Mouse (Mus musculus) hindbrain, embryonic 11.5 days (tissue): ENCODE measurements at regions not wholly inside any gene's neighbourhood (a gene's known extent, or its start where the extent isn't known, plus 50 kb on each side); places are given as distances from the start of the nearest gene placed in this dataset.
"Not testable (repeated sequence)": the region's sequence is repeated elsewhere in the genome, so short reads cannot be mapped to it uniquely, and the experiment has no call there.

Experiments used
- ATAC-seq: fragments of 200-750 bp; cut with Nextera tagmentation; 2 replicates; pipeline ENCODE4 v1.8.0; 2017; ENCODE audit warnings: mild to moderate bottlenecking, moderate TSS enrichment, moderate library complexity; ENCODE audit not compliant: low FRiP score
- DNase-seq: peaks from one replicate; pipeline ENCODE4 v3.0.0-alpha.2; 2015; ENCODE audit warnings: low spot score
- H3K27ac ChIP-seq: fragments of 300-500 bp; sonication (generic); 2 replicates; pipeline ENCODE4 v1.5.1; 2014; ENCODE audit warnings: mild to moderate bottlenecking, low read depth, low read length
- H3K27me3 ChIP-seq: fragments of 300-500 bp; sonication (generic); 2 replicates; pipeline ENCODE4 v1.6.1; 2014; ENCODE audit warnings: mild to moderate bottlenecking, low read length, moderate library complexity, mixed read lengths; ENCODE audit not compliant: control insufficient read depth, insufficient read depth
- H3K36me3 ChIP-seq: fragments of 300-500 bp; sonication (generic); 2 replicates; pipeline ENCODE4 v1.6.1; 2014; ENCODE audit warnings: mild to moderate bottlenecking, low read length, moderate library complexity, mixed read lengths; ENCODE audit not compliant: control insufficient read depth, insufficient read depth
- H3K4me1 ChIP-seq: fragments of 300-500 bp; sonication (generic); replicated peaks from 2 replicates; pipeline ENCODE4 v1.6.1; 2014; ENCODE audit warnings: low read length, mixed read lengths; ENCODE audit not compliant: control insufficient read depth, insufficient read depth
- H3K4me2 ChIP-seq: fragments of 300-500 bp; sonication (generic); replicated peaks from 2 replicates; pipeline ENCODE4 v1.6.1; 2014; ENCODE audit warnings: mild to moderate bottlenecking, low read depth, low read length
- H3K4me3 ChIP-seq: fragments of 300-500 bp; sonication (generic); 2 replicates; pipeline ENCODE4 v1.5.1; 2014; ENCODE audit warnings: low read depth, low read length
- H3K9ac ChIP-seq: fragments of 300-500 bp; sonication (generic); 2 replicates; pipeline ENCODE4 v1.6.1; 2014; ENCODE audit warnings: low read depth, low read length
- H3K9me3 ChIP-seq: fragments of 300-500 bp; sonication (generic); 2 replicates; pipeline ENCODE4 v1.6.1; 2016; ENCODE audit warnings: low read length; ENCODE audit not compliant: control insufficient read depth
- WGBS: fragments of 180-500 bp; shearing (Covaris S2); extraction: QIAGEN DNeasy Blood & Tissue Kit; methylation state at CpG from one replicate; pipeline ENCODE4 v1.1.7; 2014; 5-methylcytosine and 5-hydroxymethylcytosine counted together

GRCm38 (mm10) chr1:105463819-105464614, 107.5 kb upstream of the Rnf152 start:
- Histone ChIP-seq H3K27me3 (no peaks in the 10 kb centered on the region), H3K9me3 (no peaks in the 10 kb centered on the region), H3K27ac (no peak overlapping the region), H3K4me2 (no peak overlapping the region), H3K9ac (no peak overlapping the region), H3K36me3 (no peaks in the 10 kb centered on the region), H3K4me1 (no peaks in the 10 kb centered on the region), H3K4me3 (no peak overlapping the region)
- no peak for ATAC-seq
- 87% methylated on average over 2 of the region's 2 CpGs for WGBS
- DNase-seq: no peak

GRCm38 (mm10) chr1:105462695-105463094, 106.2 kb upstream of the Rnf152 start:
- no peak overlapping the region for H3K27ac ChIP-seq
- WGBS: 85% methylated on average over 1 of the region's 1 CpGs
- no peaks in the 10 kb centered on the region for H3K27me3 ChIP-seq
- ATAC-seq (no peak), DNase-seq (no peak)
- no peak overlapping the region for H3K4me2 ChIP-seq
- H3K9me3 ChIP-seq: no peaks in the 10 kb centered on the region
- H3K4me3 ChIP-seq: no peak overlapping the region
- H3K4me1 ChIP-seq: no peaks in the 10 kb centered on the region
- no peaks in the 10 kb centered on the region for H3K36me3 ChIP-seq
- H3K9ac ChIP-seq: no peak overlapping the region

- not testable (repeated sequence) for H3K9ac ChIP-seq, ATAC-seq, H3K9me3 ChIP-seq, H3K4me1 ChIP-seq, H3K27me3 ChIP-seq, H3K27ac ChIP-seq, DNase-seq, H3K4me3 ChIP-seq, H3K36me3 ChIP-seq, H3K4me2 ChIP-seq
- 95% methylated on average over 13 of the region's 13 CpGs for WGBS
Observed at GRCm38 (mm10) chr1:105455783-105456182, 99.3 kb upstream of the Rnf152 start.

GRCm38 (mm10) chr1:105454687-105455086, 98.2 kb upstream of the Rnf152 start:
- Histone ChIP-seq H3K4me2 (no peak overlapping the region), H3K27me3 (no peaks in the 10 kb centered on the region), H3K4me1 (no peaks in the 10 kb centered on the region), H3K9me3 (no peaks in the 10 kb centered on the region), H3K36me3 (no peaks in the 10 kb centered on the region), H3K27ac (no peak overlapping the region), H3K4me3 (no peak overlapping the region), H3K9ac (no peak overlapping the region)
- ATAC-seq (no peak), DNase-seq (no peak)
- 64% methylated on average over 1 of the region's 1 CpGs for WGBS

GRCm38 (mm10) chr1:105446212-105446611, 89.7 kb upstream of the Rnf152 start:
- Histone ChIP-seq H3K9ac (no peak overlapping the region), H3K4me2 (no peak overlapping the region), H3K4me1 (no peaks in the 10 kb centered on the region), H3K27ac (no peak overlapping the region), H3K36me3 (no peaks in the 10 kb centered on the region), H3K9me3 (no peaks in the 10 kb centered on the region), H3K27me3 (no peaks in the 10 kb centered on the region), H3K4me3 (no peak overlapping the region)
- 88% methylated on average over 1 of the region's 1 CpGs for WGBS
- DNase-seq (no peak), ATAC-seq (no peak)

- Histone ChIP-seq H3K4me1 (no peaks in the 10 kb centered on the region), H3K4me2 (no peak overlapping the region), H3K4me3 (no peak overlapping the region), H3K36me3 (no peaks in the 10 kb centered on the region), H3K9me3 (no peaks in the 10 kb centered on the region), H3K9ac (no peak overlapping the region), H3K27ac (no peak overlapping the region), H3K27me3 (no peaks in the 10 kb centered on the region)
- no peak for DNase-seq
- 87% methylated on average over 5 of the region's 5 CpGs for WGBS
- ATAC-seq: no peak
Observed at GRCm38 (mm10) chr1:105443546-105443945, 87.0 kb upstream of the Rnf152 start.

GRCm38 (mm10) chr1:105440296-105440695, 83.8 kb upstream of the Rnf152 start:
- DNase-seq (no peak), ATAC-seq (peak; percentile 57)
- no peak overlapping the region for H3K27ac ChIP-seq
- H3K4me1 ChIP-seq: no peaks in the 10 kb centered on the region
- no peaks in the 10 kb centered on the region for H3K36me3 ChIP-seq
- 45% methylated on average over 3 of the region's 3 CpGs for WGBS
- H3K9me3 ChIP-seq: no peaks in the 10 kb centered on the region
- no peak overlapping the region for H3K4me2 ChIP-seq
- H3K9ac ChIP-seq: no peak overlapping the region
- no peak overlapping the region for H3K4me3 ChIP-seq
- no peaks in the 10 kb centered on the region for H3K27me3 ChIP-seq

- no peak for DNase-seq
- Histone ChIP-seq H3K4me1 (no peaks in the 10 kb centered on the region), H3K9me3 (no peaks in the 10 kb centered on the region), H3K4me2 (no peak overlapping the region), H3K4me3 (no peak overlapping the region), H3K36me3 (no peaks in the 10 kb centered on the region), H3K9ac (no peak overlapping the region), H3K27me3 (no peaks in the 10 kb centered on the region), H3K27ac (no peak overlapping the region)
- ATAC-seq: no peak
- 76% methylated on average over 8 of the region's 8 CpGs for WGBS
Observed at GRCm38 (mm10) chr1:105434631-105435403, 78.3 kb upstream of the Rnf152 start.

- ATAC-seq: no peak
- DNase-seq: no peak
- H3K4me2 ChIP-seq: no peak overlapping the region
- no peak overlapping the region for H3K4me3 ChIP-seq
- no peaks in the 10 kb centered on the region for H3K27me3 ChIP-seq
- no peaks in the 10 kb centered on the region for H3K4me1 ChIP-seq
- H3K9ac ChIP-seq: no peak overlapping the region
- H3K27ac ChIP-seq: no peak overlapping the region
- no peaks in the 10 kb centered on the region for H3K36me3 ChIP-seq
- WGBS: 76% methylated on average over 2 of the region's 2 CpGs
- H3K9me3 ChIP-seq: no peaks in the 10 kb centered on the region
Observed at GRCm38 (mm10) chr1:105433949-105434348, 77.4 kb upstream of the Rnf152 start.
